Mouse (Mus musculus): ENCODE data around the gene Mrps36. TPM values are rescaled to one million over a fixed set of nuclear protein-coding genes. Genes with fewer than 3 reads are reported as not detected.

Mrps36 gene
- polyA plus RNA-seq, 2 experiments = 56.1 to 135 TPM

GRCm38 (mm10) chr13:100706206-100706605 lies 38.3 kb downstream of the Mrps36 start:
- Histone ChIP-seq H3K27me3 (ENCODE audit: control insufficient read depth, insufficient read depth, low read length) (no peaks in the 10 kb centered on the region), H3K4me1 (replicated peaks; ENCODE audit: control insufficient read depth in 2 of 2, insufficient read depth in 2 of 2, low read length in 1 of 2) (no peaks in the 10 kb centered on the region), H3K36me3 (replicated peaks; ENCODE audit: control insufficient read depth, insufficient read depth, low read depth) (peaks cover 30% of the 10 kb centered on the region), H3K4me3 (ENCODE audit: insufficient read depth in 1 of 2, low read depth in 2 of 2, low read length in 2 of 2) (no peak overlapping the region), H3K27ac (no peak overlapping the region), H3K4me2 (ENCODE audit: low read depth) (no peak overlapping the region), H3K9me3 (ENCODE audit: control insufficient read depth, low read length) (no peaks in the 10 kb centered on the region), H3K9ac (replicated peaks) (no peak overlapping the region)
- no peak for ATAC-seq (ENCODE audit: insufficient read depth)
- TF ChIP-seq CTCF (IDR thresholded peaks at IDR 0.05; ENCODE audit: low read depth) (no peak), EP300 (IDR thresholded peaks at IDR 0.05; ENCODE audit: low read depth) (no peak)
- WGBS (ENCODE audit: insufficient replicate concordance) = 91% methylated on average over 7 of the region's 7 CpGs
- no peak for DNase-seq (ENCODE audit: low read depth in 3 of 3, low spot score in 3 of 3)

- Histone ChIP-seq H3K4me3 (ENCODE audit: insufficient read depth in 1 of 2, low read depth in 2 of 2, low read length in 2 of 2) (no peak overlapping the region), H3K27ac (no peak overlapping the region), H3K9me3 (ENCODE audit: control insufficient read depth, low read length) (no peaks in the 10 kb centered on the region), H3K4me2 (ENCODE audit: low read depth) (no peak overlapping the region), H3K4me1 (replicated peaks; ENCODE audit: control insufficient read depth in 2 of 2, insufficient read depth in 2 of 2, low read length in 1 of 2) (no peaks in the 10 kb centered on the region), H3K36me3 (replicated peaks; ENCODE audit: control insufficient read depth, insufficient read depth, low read depth) (peaks cover 21% of the 10 kb centered on the region), H3K9ac (replicated peaks) (no peak overlapping the region), H3K27me3 (ENCODE audit: control insufficient read depth, insufficient read depth, low read length) (no peaks in the 10 kb centered on the region)
- no peak for ATAC-seq (ENCODE audit: insufficient read depth)
- WGBS (ENCODE audit: insufficient replicate concordance) = 85% methylated on average over 2 of the region's 2 CpGs
- TF ChIP-seq EP300 (IDR thresholded peaks at IDR 0.05; ENCODE audit: low read depth) (no peak), CTCF (IDR thresholded peaks at IDR 0.05; ENCODE audit: low read depth) (peak; percentile 38)
- no peak for DNase-seq (ENCODE audit: low read depth in 3 of 3, low spot score in 3 of 3)
These were observed 41.0 kb downstream of the Mrps36 start for GRCm38 (mm10) chr13:100703468-100703867.

DNA sequence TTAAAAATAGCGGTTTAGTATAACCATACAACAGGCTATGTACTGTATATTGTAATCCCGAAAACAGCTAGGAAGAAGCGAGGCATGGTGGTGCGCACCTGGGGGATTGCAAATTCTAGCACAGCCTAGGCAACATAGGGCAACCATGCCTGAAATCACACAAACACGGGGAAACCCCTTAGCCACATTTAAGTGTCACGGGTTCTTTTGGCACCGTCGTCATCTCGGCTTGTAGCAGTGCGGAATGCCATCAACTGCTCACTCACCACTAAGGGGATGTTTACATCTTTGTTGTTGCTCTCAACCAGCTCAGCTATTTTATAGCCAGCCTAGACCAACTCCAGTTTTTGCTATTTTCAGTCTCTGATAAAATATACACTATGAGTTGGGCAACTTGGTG lies 45.6 kb downstream of the Mrps36 start:
- no peak overlapping the region for H3K27ac ChIP-seq
- 84% methylated on average over 10 of the region's 10 CpGs for WGBS (ENCODE audit: insufficient replicate concordance)
- no peak for DNase-seq (ENCODE audit: low read depth in 3 of 3, low spot score in 3 of 3)
- H3K4me1 ChIP-seq (replicated peaks; ENCODE audit: control insufficient read depth in 2 of 2, insufficient read depth in 2 of 2, low read length in 1 of 2) = no peaks in the 10 kb centered on the region
- H3K4me2 ChIP-seq (ENCODE audit: low read depth) = no peak overlapping the region
- no peaks in the 10 kb centered on the region for H3K27me3 ChIP-seq (ENCODE audit: control insufficient read depth, insufficient read depth, low read length)
- H3K4me3 ChIP-seq (ENCODE audit: insufficient read depth in 1 of 2, low read depth in 2 of 2, low read length in 2 of 2) = no peak overlapping the region
- no peak overlapping the region for H3K9ac ChIP-seq (replicated peaks)
- no peak for TF ChIP-seq CTCF (IDR thresholded peaks at IDR 0.05; ENCODE audit: low read depth)
- TF ChIP-seq EP300 (IDR thresholded peaks at IDR 0.05; ENCODE audit: low read depth) = no peak
- H3K36me3 ChIP-seq (replicated peaks; ENCODE audit: control insufficient read depth, insufficient read depth, low read depth) = peaks cover 10% of the 10 kb centered on the region
- no peaks in the 10 kb centered on the region for H3K9me3 ChIP-seq (ENCODE audit: control insufficient read depth, low read length)
- ATAC-seq (ENCODE audit: insufficient read depth) = no peak

DNA sequence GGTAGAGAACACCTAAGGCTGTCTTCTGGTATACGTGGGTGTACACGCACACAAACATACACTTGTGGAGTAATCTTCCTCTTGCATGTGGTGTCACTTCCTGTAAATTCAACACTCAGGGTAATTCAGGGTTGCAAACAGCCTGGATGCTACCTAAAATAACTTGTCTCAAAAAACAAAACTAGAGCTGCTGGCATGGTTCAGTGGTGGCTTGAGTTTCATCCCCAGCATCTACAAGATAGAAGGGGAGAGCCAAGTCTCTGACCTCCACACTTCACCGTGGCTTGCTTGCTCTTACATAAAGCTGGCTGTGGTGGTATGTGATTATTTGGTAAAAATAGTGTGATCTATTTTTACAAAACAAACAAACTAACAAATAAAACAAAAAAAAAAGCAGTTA lies 46.9 kb downstream of the Mrps36 start:
- ATAC-seq (ENCODE audit: insufficient read depth) = no peak
- 68% methylated on average over 3 of the region's 3 CpGs for WGBS (ENCODE audit: insufficient replicate concordance)

DNA sequence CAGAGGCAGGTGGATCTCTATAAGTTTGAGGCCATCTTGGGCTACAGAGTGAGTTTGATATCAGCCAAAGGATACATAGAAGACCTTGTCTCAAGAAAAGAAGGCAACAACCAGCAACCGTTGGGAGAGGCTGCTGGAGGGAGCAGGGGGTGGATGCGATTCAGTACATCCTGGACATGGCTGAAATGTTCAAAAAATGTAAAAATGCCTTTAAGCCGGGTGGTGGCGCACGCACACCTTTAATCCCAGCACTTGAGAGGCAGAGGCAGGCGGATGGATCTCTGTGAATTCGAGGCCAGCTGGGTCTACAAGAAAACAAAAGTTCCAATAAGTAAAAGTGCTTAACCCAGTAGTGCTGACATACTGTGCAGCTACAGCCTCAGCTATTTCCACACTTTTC lies 56.9 kb downstream of the Mrps36 start:
- DNase-seq (ENCODE audit: low read depth in 3 of 3, low spot score in 3 of 3) = no peak
- Histone ChIP-seq H3K4me1 (replicated peaks; ENCODE audit: control insufficient read depth in 2 of 2, insufficient read depth in 2 of 2, low read length in 1 of 2) (no peaks in the 10 kb centered on the region), H3K27me3 (ENCODE audit: control insufficient read depth, insufficient read depth, low read length) (no peaks in the 10 kb centered on the region), H3K9me3 (ENCODE audit: control insufficient read depth, low read length) (no peaks in the 10 kb centered on the region), H3K4me3 (ENCODE audit: insufficient read depth in 1 of 2, low read depth in 2 of 2, low read length in 2 of 2) (no peak overlapping the region), H3K4me2 (ENCODE audit: low read depth) (no peak overlapping the region), H3K36me3 (replicated peaks; ENCODE audit: control insufficient read depth, insufficient read depth, low read depth) (no peaks in the 10 kb centered on the region), H3K27ac (no peak overlapping the region), H3K9ac (replicated peaks) (no peak overlapping the region)
- WGBS (ENCODE audit: insufficient replicate concordance) = 68% methylated on average over 7 of the region's 7 CpGs
- ATAC-seq (ENCODE audit: insufficient read depth) = no peak
- peak; percentile 45 for TF ChIP-seq CTCF (IDR thresholded peaks at IDR 0.05; ENCODE audit: low read depth)
- TF ChIP-seq EP300 (IDR thresholded peaks at IDR 0.05; ENCODE audit: low read depth) = no peak

More for the DNA sequence above, 46.9 kb downstream of the Mrps36 start:
- no peak for TF ChIP-seq CTCF (IDR thresholded peaks at IDR 0.05; ENCODE audit: low read depth)
- no peak for TF ChIP-seq EP300 (IDR thresholded peaks at IDR 0.05; ENCODE audit: low read depth)
- H3K9me3 ChIP-seq (ENCODE audit: control insufficient read depth, low read length) = no peaks in the 10 kb centered on the region
- H3K9ac ChIP-seq (replicated peaks) = no peak overlapping the region
- no peaks in the 10 kb centered on the region for H3K27me3 ChIP-seq (ENCODE audit: control insufficient read depth, insufficient read depth, low read length)
- DNase-seq (ENCODE audit: low read depth in 3 of 3, low spot score in 3 of 3) = no peak
- H3K4me1 ChIP-seq (replicated peaks; ENCODE audit: control insufficient read depth in 2 of 2, insufficient read depth in 2 of 2, low read length in 1 of 2) = no peaks in the 10 kb centered on the region
- no peak overlapping the region for H3K4me2 ChIP-seq (ENCODE audit: low read depth)
- H3K36me3 ChIP-seq (replicated peaks; ENCODE audit: control insufficient read depth, insufficient read depth, low read depth) = peaks cover 3% of the 10 kb centered on the region
- no peak overlapping the region for H3K4me3 ChIP-seq (ENCODE audit: insufficient read depth in 1 of 2, low read depth in 2 of 2, low read length in 2 of 2)
- H3K27ac ChIP-seq = no peak overlapping the region

Other genes starting within 250 kb of the Mrps36 start
- 2.1 and 2.4 TPM in 2 replicates for gene Ocln, start 191.9 kb downstream of the Mrps36 start, polyA plus RNA-seq (2012; rRNA removed)
- gene Ocln, start 191.9 kb downstream of the Mrps36 start, polyA plus RNA-seq (2014; fragmentation: Nextera tagmentation; extraction: Ambion mirVana) = 4.8 and 5.9 TPM in 2 replicates
- gene Marveld2, start 127.7 kb downstream of the Mrps36 start, polyA plus RNA-seq (2012; rRNA removed) = 3.0 and 4.0 TPM in 2 replicates
- gene Marveld2, start 127.7 kb downstream of the Mrps36 start, polyA plus RNA-seq (2014; fragmentation: Nextera tagmentation; extraction: Ambion mirVana) = 5.9 and 6.5 TPM in 2 replicates
- 74.2 and 111 TPM in 2 replicates for gene Ak6, start 93.7 kb downstream of the Mrps36 start, polyA plus RNA-seq (2012; rRNA removed)
- gene Ak6, start 93.7 kb downstream of the Mrps36 start, polyA plus RNA-seq (2014; fragmentation: Nextera tagmentation; extraction: Ambion mirVana) = 183 and 191 TPM in 2 replicates
- gene Rad17, start 93.6 kb downstream of the Mrps36 start, polyA plus RNA-seq (2012; rRNA removed) = 4.9 and 8.5 TPM in 2 replicates
- 13.6 TPM in 2 replicates for gene Rad17, start 93.6 kb downstream of the Mrps36 start, polyA plus RNA-seq (2014; fragmentation: Nextera tagmentation; extraction: Ambion mirVana)
- 5.5 and 10.0 TPM in 2 replicates for gene Taf9, start 93.1 kb downstream of the Mrps36 start, polyA plus RNA-seq (2012; rRNA removed)
- 18.0 and 20.8 TPM in 2 replicates for gene Taf9, start 93.1 kb downstream of the Mrps36 start, polyA plus RNA-seq (2014; fragmentation: Nextera tagmentation; extraction: Ambion mirVana)
- gene Ccdc125, start 74.9 kb downstream of the Mrps36 start, polyA plus RNA-seq (2012; rRNA removed) = 1.8 and 3.7 TPM in 2 replicates
- 3.4 and 4.2 TPM in 2 replicates for gene Ccdc125, start 74.9 kb downstream of the Mrps36 start, polyA plus RNA-seq (2014; fragmentation: Nextera tagmentation; extraction: Ambion mirVana)
- 11.7 and 16.6 TPM in 2 replicates for gene Cdk7, start 13.7 kb downstream of the Mrps36 start, polyA plus RNA-seq (2012; rRNA removed)
- 36.7 and 40.2 TPM in 2 replicates for gene Cdk7, start 13.7 kb downstream of the Mrps36 start, polyA plus RNA-seq (2014; fragmentation: Nextera tagmentation; extraction: Ambion mirVana)
- gene Cenph, start 31.2 kb upstream of the Mrps36 start, polyA plus RNA-seq (2012; rRNA removed) = 13.9 and 26.6 TPM in 2 replicates
- 40.2 and 40.3 TPM in 2 replicates for gene Cenph, start 31.2 kb upstream of the Mrps36 start, polyA plus RNA-seq (2014; fragmentation: Nextera tagmentation; extraction: Ambion mirVana)
- 100 and 123 TPM in 2 replicates for gene Ccnb1, start 41.9 kb upstream of the Mrps36 start, polyA plus RNA-seq (2012; rRNA removed)
- 255 and 287 TPM in 2 replicates for gene Ccnb1, start 41.9 kb upstream of the Mrps36 start, polyA plus RNA-seq (2014; fragmentation: Nextera tagmentation; extraction: Ambion mirVana)
- 15.6 and 20.6 TPM in 2 replicates for gene Slc30a5, start 88.8 kb upstream of the Mrps36 start, polyA plus RNA-seq (2012; rRNA removed)
- 27.4 and 30.4 TPM in 2 replicates for gene Slc30a5, start 88.8 kb upstream of the Mrps36 start, polyA plus RNA-seq (2014; fragmentation: Nextera tagmentation; extraction: Ambion mirVana)